Mouse (Mus musculus): ENCODE measurements around the gene Fancm.
A peak's percentile ranks its signal among the peaks of the same experiment; 100 is the strongest.
"Not testable (repeated sequence)": the region's sequence is repeated elsewhere in the genome, so short reads cannot be mapped to it uniquely, and the experiment has no call there.

Gene Fancm

DNA sequence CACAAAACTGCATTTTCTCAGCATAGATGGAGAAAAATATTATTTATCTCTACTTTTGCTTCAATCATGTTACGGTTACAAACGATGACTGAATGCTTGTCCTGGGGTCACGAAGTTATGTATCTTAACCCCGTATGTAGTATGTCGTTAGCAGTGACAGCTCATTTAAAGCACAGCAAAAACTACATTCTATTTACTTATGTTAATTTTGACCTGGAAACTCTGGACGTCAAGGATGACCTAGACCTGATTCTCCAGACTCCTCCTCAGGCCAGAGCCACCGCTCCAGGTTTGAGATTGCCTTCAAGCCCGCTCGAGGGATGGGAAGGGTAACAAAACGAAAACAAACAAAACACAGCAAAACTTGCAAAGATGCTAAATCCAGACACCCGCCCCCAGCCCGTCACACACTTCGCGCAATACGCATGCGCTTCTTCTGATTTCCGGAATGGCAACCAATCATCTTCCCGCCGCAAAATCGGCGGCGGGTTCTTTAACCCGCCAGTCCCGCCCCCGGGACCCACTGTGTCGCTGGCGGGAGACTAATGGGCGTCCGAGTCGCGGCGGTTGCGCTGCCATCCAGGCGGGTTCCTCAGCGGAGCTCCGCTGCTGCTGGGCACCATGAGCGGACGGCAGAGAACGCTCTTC is at the start of gene Fancm:
Gene Fancm (plus strand): TSS at position 519 of the 648 bp plus-strand sequence.
- peak; percentile 84 for DNase-seq (ENCODE audit: extremely low spot score)

DNA sequence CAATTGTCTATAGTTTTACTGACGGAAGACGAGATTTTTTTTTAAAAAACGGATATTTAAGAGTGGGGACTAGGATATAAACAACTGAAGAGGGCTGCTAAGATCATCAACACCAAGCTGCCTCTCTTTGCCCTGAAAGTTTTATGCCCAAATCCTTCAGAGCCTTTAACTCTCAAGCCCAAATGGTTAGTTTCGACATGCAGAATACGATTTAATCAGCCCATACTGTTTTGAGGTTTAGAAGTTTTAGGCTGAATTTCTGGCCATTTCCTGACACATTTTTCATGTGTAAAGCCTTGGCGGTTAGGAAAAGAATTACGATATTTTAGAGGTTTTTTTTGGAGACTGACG is 39.6 kb upstream of the Fancm start:
- no peak for DNase-seq (ENCODE audit: extremely low spot score)

DNA sequence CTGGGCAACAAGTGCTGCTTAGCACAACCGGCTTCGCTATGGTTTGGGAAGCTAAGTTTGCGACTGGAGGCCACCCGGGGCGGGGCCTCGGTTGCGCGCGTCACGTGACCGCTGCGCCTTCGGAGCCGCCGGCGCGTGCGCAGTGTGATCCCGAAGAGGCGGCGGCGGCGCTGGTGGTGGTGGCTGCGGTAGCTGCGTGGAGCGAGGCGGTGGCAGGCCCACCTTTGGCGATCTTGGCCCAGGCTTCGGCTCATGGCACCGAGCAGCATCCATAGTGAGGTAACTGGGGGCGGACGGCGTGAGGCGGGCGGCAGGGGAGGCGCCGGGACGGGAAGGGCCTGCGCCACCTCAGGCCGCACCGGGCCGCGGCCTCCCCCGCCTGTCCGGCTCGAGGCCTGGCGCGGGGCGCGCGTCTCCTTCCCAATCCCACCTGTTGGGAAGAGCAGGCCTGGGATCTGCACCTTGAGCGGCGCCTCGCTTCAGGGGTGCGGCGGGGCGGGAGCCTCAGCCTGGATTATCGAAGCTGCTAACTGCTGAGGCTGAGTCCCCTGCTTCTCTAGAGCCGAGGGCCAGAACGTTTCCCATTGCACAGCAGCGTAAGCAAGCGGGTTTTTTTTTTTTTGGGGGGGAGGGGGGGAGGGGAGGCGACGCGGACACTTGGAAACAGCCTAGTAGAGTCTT is 39.1 kb upstream of the Fancm start, which contains the start of gene Prpf39:
Gene Prpf39 (plus strand): TSS at position 144 of the 681 bp plus-strand sequence.
- DNase-seq (ENCODE audit: extremely low spot score), result peak; percentile 86

DNA sequence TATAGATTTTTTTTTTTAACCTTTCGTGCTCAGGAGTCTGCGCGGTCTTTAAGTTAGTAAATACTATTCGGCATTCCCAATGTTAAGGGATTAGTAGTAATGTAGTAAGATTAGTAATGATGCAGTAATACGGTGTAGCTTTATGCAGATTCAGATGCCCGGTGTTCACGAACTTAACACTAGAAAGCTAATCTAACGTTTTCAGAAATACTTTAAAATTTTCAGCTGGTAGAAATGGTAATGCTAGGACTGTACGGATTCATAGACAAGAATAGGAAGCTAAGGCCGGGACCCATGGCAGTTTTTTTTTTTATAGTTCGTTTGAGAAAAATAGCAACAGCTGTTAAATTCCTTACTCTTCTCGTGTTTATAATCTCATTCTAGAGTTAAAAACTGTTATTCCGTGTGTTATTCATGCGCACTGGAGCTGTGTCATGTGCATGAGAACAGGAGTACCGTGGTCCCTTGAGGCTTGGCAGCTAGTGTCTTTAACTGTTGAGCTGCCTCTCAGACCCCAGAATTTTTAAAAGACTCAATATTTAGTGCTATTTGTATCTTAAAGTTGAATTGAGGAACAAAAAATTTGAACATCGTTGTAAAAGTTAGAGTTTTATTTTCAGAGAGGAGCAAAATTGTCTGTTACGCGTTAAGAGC is 38.4 kb upstream of the Fancm start:
- no peak for DNase-seq (ENCODE audit: extremely low spot score)

DNA sequence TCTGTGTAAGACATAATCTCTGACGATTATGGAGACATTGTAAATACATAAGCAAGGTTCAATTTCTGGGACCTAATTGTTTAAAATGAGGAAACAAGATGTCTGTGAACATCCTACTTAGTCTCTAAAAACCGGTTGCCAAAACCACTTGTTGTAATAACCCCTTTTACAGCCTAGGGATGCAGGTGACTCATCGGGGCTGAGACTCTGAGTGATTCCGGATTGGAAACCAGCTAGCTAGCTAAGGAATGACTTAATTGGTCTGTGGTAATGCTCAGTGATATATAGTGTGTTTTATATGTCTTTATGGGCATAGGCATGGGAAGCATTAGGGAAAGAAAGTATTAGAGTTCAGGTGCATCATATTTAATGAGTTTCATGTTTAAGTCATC is 37.9 kb upstream of the Fancm start:
- no peak for DNase-seq (ENCODE audit: extremely low spot score)

DNA sequence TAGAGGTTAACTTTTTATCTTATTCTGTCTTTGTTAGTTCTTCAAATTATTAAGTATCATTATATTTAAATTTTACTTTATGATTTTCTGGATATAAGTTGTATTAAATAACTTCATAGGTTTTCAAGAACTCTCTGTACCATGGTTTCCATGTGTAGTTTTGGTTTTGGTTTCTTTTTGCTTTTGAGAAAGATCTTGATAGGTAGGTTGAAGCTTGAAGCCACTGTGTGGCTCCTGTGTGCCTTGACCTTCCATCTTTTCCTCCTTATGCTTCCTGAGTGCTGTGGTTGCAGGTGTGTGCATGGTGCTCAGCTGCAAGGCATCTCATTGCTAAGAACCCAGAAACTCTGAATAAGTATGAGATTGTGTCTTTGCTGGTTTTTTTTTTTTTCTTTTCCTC is 26.6 kb upstream of the Fancm start:
- no peak for DNase-seq (ENCODE audit: extremely low spot score)

DNA sequence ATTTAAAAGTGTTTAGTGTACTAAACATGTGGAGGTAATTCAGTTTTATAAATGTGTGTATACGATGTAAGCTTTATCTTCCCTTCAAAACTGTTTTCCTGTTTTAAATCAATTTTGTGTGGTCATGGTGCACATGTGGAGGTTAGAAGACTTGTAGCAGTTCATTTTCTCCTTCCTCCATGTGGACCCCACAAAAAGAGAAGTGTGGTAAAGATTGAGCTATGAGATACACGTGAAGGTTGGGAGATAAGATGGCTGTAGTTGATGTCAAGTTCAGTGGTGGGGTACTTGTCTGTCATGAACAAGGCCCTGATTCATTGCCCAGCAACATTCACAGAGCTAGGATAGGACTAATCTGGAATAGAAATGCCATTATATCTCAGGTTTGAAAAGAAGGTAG is 17.2 kb upstream of the Fancm start:
- DNase-seq (ENCODE audit: extremely low spot score), result no peak

DNA sequence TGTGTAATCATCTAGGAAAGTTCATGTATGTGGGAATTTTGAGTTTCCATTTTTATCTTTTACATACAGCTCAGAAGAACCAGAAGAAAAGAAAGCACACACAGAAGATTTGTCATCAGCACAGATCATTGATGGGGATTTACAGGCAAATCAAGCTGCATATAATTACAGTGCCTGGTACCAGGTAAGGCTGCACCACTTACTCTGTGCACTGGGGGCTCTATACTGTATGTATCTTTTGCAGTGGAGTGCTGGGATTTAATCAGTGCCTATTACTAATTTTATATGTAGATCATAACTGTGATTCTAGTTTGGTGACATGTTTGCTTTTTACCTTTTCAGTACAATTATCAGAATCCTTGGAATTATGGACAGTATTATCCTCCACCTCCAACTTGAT is 14.3 kb upstream of the Fancm start:
- no peak for DNase-seq (ENCODE audit: extremely low spot score)

DNA sequence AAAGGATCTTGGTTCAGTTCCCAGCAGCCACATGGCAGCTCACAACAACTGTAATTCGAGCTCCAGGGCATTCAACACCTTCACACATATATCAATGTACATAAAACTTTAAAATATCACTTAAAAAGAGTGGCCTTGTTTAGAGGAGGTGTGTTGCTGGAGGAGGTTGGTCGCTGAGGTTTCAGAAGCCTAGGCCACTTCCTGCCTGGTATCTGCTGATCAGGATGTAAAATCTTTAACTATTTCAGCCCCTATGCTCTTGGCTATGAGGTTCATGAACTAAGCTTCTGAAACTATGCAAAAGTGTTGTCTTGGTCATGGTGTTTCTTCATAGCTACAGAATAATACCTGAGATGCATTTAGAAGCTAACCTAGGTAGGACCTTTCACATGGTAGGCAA is 10.2 kb upstream of the Fancm start:
- no peak for DNase-seq (ENCODE audit: extremely low spot score)

DNA sequence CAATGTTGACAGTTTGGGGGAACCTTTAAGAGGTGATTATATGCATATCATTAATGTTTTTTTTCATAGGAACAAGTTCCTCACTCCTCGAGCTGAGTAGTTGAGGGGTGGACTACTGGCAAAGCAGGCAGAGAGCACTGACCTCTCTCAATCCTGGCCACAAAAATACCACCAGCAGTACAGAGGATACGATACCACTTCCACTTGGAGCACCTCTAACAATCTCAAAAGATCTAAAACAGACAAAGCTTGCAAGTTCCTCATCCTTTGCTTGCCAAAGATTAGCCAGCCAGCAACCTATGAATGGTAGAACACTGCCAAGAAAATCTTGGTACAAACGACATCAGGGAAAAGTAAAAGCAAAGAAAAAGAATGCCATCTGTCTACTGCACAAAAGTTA is 9.2 kb upstream of the Fancm start:
- no peak for DNase-seq (ENCODE audit: extremely low spot score)

DNA sequence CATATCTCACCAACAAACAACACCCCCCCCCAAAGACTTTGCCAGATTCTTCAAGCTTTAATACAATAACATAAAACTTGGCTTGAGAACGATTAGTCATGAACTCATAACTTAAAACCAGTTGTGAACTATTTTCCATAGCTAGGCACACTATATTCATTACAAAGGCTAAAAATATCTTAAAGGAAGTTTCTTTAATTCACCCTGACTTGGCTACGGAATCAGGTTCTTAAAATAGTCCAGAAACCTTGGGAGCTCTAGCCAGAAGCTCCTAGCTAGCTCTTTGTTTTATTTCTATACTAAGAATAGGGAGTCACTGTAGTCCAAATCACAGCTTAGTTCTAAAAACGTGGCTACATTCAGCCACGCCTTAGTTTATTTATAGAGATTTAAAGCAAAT is 7.0 kb upstream of the Fancm start:
- no peak for DNase-seq (ENCODE audit: extremely low spot score)

DNA sequence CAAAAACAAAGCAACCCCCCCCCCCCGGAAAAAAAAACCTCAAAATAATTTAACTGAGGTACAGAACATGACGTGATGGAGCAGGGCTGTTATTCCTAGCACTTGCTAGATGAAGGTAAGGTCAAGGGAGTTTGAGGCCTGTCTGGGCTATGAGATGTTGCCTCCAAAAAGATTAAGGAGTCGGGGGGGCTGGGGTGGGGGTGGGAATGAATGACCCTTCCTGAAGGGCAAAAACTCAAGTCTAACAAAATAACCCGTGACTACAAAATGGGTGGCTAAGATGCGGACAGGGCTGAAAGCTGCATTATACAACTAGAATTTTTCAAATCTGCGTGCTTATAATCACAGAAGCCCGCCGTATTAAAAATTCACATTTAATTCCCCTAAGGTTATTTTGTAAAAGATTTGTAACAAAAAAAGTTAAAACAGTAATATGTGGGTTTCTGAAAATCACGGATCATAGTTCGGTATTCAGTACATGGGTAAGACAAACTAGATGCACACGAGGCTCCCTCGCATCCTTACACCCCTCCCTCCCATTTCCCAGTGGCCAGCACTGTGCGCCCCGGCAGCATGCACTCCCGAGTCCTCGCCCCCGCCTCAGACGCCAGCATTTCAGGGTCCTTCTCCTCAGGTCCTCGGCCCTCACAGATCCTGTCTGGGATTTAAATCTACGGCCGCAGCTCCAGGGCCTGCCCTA is 2.3 kb upstream of the Fancm start:
- no peak for DNase-seq (ENCODE audit: extremely low spot score)

DNA sequence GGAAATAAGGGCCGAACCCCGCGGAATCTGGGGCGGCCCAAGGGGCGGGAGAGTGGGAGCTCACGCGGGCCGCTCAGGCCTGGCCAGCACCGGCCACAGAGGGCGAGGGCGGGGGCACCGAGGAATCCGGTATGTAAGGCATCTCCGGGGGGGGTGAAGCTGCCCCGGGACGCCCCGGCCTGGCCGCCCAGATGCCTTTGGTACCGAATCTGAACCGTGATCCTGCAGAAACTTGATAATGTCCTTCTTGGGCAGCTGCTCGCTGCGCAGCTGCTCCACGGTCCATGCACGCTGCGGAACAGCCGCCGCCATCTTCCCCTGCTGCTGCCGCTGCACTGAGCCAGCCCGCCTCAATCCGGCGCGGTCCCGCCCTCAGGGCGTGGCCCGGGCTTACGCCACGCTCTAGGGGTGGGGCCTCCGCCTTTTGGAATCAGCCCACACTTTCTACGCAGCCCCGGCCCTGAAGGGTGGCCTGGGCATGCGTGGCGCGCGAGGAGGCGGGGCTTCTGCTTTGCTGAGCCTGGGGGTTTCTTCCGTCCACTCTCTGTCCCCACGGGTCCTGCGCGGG is 1.7 kb upstream of the Fancm start, which contains the start of gene Fkbp3:
Gene Fkbp3 (minus strand): TSS at position 397 of the 568 bp plus-strand sequence.
- DNase-seq (ENCODE audit: extremely low spot score), result peak; percentile 98

DNA sequence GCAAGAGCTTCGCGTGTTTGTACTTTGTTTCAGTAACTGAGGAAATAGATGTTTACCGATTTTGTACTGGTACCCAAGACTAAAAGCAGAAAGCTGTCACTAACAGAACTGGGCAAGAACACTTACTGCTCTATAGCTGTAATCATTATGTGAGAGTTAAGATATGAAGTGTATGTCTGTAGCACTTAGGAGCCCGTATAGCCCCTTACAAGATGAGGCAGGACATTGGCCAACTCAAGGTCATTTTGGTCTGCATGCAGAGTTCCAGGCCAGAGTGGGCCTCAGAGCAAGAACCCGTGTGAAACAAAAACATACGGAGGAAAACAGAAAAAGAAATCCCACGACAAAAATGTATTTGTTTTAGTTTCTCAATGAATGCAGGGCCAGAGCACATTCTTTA is 752 bp upstream of the Fancm start:
- no peak for DNase-seq (ENCODE audit: extremely low spot score)

DNA sequence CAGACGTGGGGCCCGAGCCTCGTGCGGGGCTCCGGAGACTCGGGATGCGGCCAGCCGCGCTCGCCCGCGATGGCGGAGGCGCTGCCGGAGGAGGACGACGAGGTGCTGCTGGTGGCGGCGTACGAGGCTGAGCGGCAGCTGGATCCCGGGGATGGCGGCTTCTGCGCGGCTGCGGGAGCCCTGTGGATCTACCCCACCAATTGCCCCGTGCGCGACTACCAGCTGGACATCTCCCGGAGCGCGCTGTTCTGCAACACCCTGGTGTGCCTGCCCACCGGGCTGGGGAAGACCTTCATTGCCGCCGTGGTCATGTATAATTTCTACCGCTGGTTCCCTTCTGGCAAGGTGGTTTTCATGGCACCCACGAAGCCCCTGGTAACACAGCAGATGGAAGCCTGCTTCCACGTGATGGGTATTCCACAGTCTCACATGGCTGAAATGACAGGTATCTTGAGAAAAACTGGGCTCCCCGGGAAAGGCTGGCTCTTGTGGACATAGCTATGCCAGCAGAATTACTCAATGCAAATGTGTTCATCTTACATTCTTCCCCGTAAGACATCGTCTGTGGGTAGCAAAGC is 419 bp downstream of the Fancm start:
- DNase-seq (ENCODE audit: extremely low spot score), result no peak

DNA sequence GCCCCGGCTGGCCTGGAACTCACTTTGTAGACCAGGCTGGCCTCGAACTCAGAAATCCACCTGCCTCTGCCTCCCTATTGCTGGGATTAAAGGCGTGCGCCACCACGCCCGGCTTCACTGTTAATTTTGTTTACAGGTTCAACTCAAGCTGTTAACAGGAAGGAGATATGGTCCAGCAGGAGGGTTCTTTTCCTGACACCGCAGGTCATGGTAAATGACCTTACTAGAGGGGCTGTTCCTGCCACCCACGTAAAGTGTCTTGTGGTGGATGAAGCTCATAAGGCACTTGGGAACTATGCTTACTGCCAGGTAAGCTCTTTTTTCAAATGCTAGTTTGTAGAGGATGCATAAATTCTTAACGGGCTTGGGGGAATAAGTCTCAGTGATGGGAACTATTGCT is 1.5 kb downstream of the Fancm start:
- DNase-seq (ENCODE audit: extremely low spot score), result no peak

DNA sequence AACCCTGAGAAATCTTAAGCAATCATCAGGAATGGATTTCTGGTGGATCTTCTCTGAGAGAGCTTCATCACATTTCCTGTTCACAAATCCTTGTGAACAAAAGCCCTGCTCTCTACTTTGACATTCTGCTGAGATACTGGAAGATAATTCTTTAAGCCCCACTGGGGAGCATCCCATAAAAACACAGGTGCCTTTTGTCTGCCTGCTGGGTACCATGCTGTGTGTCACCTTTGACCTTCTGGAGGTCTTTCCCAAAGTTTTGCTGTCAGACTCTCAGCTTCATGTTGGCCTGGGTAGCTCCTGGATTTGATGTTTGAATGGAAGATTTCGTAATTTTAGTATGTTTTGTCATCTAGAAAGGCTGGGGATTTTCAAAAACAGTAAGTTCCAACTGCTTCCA is 33.3 kb downstream of the Fancm start:
- no peak for DNase-seq (ENCODE audit: extremely low spot score)

DNA sequence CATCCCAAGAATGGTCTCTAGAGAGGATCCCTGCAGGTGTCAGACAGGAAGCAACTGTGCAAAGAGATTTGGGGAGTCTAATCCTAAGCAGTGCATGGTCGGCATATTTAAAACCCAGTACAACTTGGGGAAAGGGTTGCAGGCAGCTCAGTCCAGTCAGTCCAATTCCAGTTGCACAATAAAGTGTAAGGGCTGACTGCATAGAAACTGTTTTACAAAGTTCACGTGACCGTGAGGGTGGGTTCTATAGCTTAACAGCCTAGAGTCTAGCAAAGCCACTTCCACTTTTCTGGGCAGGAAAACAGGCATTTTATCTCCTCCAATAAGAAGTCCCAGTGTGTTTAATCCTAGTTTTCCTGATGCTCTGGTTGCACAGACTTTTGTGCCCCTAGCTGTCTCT is 36.1 kb downstream of the Fancm start:
- no peak for DNase-seq (ENCODE audit: extremely low spot score)

DNA sequence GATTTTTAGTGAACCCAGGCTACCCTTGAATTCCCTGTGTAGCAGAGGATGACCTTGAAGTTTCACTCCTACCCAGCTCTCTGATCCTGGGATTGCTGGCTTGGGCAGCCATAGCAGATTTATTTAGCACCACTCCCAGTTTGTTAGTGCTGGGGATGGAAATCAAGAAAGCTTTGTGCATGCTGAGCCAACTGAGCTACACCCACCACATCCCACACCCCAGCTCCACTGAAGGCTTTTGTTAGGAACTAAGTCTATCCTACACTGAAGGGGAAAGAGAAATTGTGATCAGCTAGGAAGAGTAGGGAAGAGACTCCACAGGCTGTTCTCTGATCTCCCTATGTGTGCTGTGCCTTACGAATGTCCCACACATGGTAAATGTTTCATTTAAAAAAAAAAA is 37.4 kb downstream of the Fancm start:
- no peak for DNase-seq (ENCODE audit: extremely low spot score)

DNA sequence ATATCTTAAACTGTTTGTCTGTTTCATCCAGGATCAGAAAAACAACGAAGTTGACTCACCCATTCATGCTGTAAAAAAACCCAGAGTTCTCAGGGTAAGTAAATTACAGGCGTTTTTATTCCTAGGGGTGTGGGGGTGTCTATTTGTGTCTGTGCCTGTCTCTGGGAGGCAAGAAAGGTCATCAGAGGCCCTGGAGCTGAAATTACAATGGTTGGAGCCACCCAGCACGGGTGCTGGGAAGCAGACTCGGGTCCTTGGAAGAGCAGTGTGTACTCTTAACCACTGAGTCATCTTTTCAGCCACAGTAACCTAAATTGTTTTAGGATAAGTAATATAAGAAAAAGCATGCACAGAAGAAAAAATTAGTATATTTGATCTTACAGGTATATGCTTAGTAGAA is 38.5 kb downstream of the Fancm start:
- DNase-seq (ENCODE audit: extremely low spot score), result no peak

DNA sequence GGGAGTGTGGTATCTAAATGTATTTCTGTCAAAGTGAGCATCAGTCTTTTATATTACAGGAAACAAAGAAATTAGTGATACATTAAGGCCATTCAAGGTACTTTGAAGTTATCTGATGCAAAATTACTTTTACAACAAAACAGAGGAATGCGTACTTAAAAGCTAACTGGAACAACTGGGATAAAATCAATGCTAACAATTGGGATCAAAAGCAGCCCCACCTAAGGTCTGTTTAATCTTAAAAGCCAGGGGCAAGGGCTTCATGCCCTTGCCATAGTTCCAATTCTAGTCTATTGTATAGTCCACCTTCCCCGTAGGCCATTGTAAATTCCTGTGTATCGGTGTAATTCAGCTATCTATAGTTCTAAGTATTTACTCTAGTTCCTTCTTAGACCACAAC is 39.6 kb downstream of the Fancm start:
- DNase-seq (ENCODE audit: extremely low spot score), result not testable (repeated sequence)

DNA sequence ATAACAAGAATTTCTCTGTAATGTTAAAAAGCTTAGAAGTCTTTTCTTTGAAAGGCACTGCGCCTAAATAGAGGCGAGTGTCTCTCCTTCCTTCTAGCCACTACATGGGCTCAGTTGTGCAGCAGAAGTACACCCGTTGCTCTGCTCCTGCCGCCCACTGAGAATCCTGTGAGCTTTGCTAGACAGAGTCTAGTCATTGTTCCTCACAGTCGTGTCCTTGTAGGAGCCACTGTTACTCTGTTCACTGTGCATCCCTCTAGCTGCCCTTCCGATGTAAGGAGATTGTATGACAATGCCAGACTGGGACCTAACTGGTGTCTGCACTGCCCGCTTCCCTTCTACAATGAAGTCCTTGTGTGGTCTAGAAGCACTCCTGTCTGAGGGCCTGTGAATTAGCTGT is 43.6 kb downstream of the Fancm start:
- no peak for DNase-seq (ENCODE audit: extremely low spot score)
